Mouse (Mus musculus) small intestine, adult 2 months (tissue): ENCODE results near the gene Trafd1. TPM values are rescaled to one million over a fixed set of nuclear protein-coding genes. Genes with fewer than 3 reads are reported as not detected.

Source experiments
- H3K27ac ChIP-seq: fragments of 200-500 bp; 2 replicates; pipeline ENCODE4 v1.5.1; 2012; ENCODE audit warnings: low read depth, low read length, control low read depth, inconsistent platforms; ENCODE audit not compliant: insufficient read depth
- H3K27me3 ChIP-seq: fragments of 200-500 bp; 2 replicates; pipeline ENCODE4 v1.6.1; 2012; ENCODE audit warnings: mild to moderate bottlenecking, moderate library complexity, low read length, inconsistent platforms; ENCODE audit not compliant: control insufficient read depth, insufficient read depth
- H3K36me3 ChIP-seq: fragments of 200-500 bp; 2 replicates; pipeline ENCODE4 v1.6.1; 2012; ENCODE audit warnings: mild to moderate bottlenecking, low read length, control low read depth, inconsistent platforms; ENCODE audit not compliant: control insufficient read depth, insufficient read depth
- H3K4me1 ChIP-seq: fragments of 200-500 bp; 2 replicates; pipeline ENCODE4 v1.6.1; 2012; ENCODE audit warnings: low read length, inconsistent platforms, mixed read lengths; ENCODE audit not compliant: control insufficient read depth, insufficient read depth, insufficient read length
- H3K4me3 ChIP-seq: fragments of 200-500 bp; 2 replicates; pipeline ENCODE4 v1.5.1; 2012; ENCODE audit warnings: low read depth, mild to moderate bottlenecking, control low read depth, inconsistent platforms, low read length, moderate library complexity
- CTCF ChIP-seq: fragments of 200-500 bp; IDR thresholded peaks from 2 replicates; pipeline ENCODE4 v1.5.1; 2012; ENCODE audit warnings: low read depth, mild to moderate bottlenecking, control low read depth, inconsistent platforms, low read length, moderate library complexity, mixed read lengths; ENCODE audit not compliant: insufficient replicate concordance, insufficient read length; ENCODE audit errors: extremely low read depth
- POLR2A ChIP-seq: fragments of 200-500 bp; IDR thresholded peaks from 2 replicates; pipeline ENCODE4 v1.6.1; 2012; ENCODE audit warnings: low read depth, mild to moderate bottlenecking, control low read depth, inconsistent platforms, low read length, moderate library complexity
- WGBS: fragments of 180-500 bp; shearing (Covaris S2); methylation state at CpG from one replicate; pipeline ENCODE4 v1.1.7; 2018; 5-methylcytosine and 5-hydroxymethylcytosine counted together
- polyA plus RNA-seq: library from polyadenylated mRNA; depleted of rRNA; stranded (reverse); fragments of >200 nt; gene quantifications from 2 replicates; pipeline ENCODE4 v1.2.3, GENCODE M21; 2012

Trafd1 gene
- polyA plus RNA-seq, 1 experiment = 108 TPM

- WGBS = 82% methylated on average over 5 of the region's 5 CpGs
- TF ChIP-seq POLR2A (no peak), CTCF (no peak)
- Histone ChIP-seq H3K4me1 (peaks cover 13% of the 10 kb centered on the region; the same call in 1 of the 2 replicates), H3K27ac (no peak overlapping the region), H3K27me3 (no peaks in the 10 kb centered on the region), H3K4me3 (no peak overlapping the region), H3K36me3 (no peaks in the 10 kb centered on the region)
Observed at GRCm38 (mm10) chr5:121395621-121396020, 10.2 kb upstream of the Trafd1 start.

GRCm38 (mm10) chr5:121393402-121393801, 8.0 kb upstream of the Trafd1 start:
- no peak overlapping the region for H3K27ac ChIP-seq
- WGBS = 53% methylated on average over 3 of the region's 3 CpGs
- H3K4me1 ChIP-seq = no peaks in the 10 kb centered on the region
- no peak for TF ChIP-seq POLR2A
- TF ChIP-seq CTCF = no peak
- H3K4me3 ChIP-seq = no peak overlapping the region
- H3K27me3 ChIP-seq = no peaks in the 10 kb centered on the region
- H3K36me3 ChIP-seq = no peaks in the 10 kb centered on the region

- no peak for TF ChIP-seq CTCF
- TF ChIP-seq POLR2A = no peak
- 52% methylated on average over 16 of the region's 16 CpGs for WGBS
Observed at GRCm38 (mm10) chr5:121392667-121393380, 7.4 kb upstream of the Trafd1 start.

GRCm38 (mm10) chr5:121389691-121390090, 4.3 kb upstream of the Trafd1 start:
- peak overlapping the region; percentile 18; the same call in 1 of the 2 replicates for H3K27ac ChIP-seq
- H3K27me3 ChIP-seq = no peaks in the 10 kb centered on the region
- no peak overlapping the region for H3K4me3 ChIP-seq
- no peaks in the 10 kb centered on the region for H3K36me3 ChIP-seq
- no peaks in the 10 kb centered on the region for H3K4me1 ChIP-seq
- TF ChIP-seq POLR2A (no peak), CTCF (no peak)

More at GRCm38 (mm10) chr5:121392667-121393380, 7.4 kb upstream of the Trafd1 start:
- Histone ChIP-seq H3K4me3 (no peak overlapping the region), H3K4me1 (no peaks in the 10 kb centered on the region), H3K36me3 (no peaks in the 10 kb centered on the region), H3K27ac (no peak overlapping the region), H3K27me3 (no peaks in the 10 kb centered on the region)

GRCm38 (mm10) chr5:121389106-121389505, 3.7 kb upstream of the Trafd1 start:
- H3K27me3 ChIP-seq = no peaks in the 10 kb centered on the region
- no peak for TF ChIP-seq CTCF
- TF ChIP-seq POLR2A = no peak
- H3K36me3 ChIP-seq = no peaks in the 10 kb centered on the region
- 71% methylated on average over 7 of the region's 7 CpGs for WGBS
- H3K27ac ChIP-seq = peak overlapping the region; percentile 18; the same call in 1 of the 2 replicates
- H3K4me1 ChIP-seq = no peaks in the 10 kb centered on the region
- H3K4me3 ChIP-seq = no peak overlapping the region

GRCm38 (mm10) chr5:121387126-121387525, 1.7 kb upstream of the Trafd1 start:
- H3K36me3 ChIP-seq = peaks cover 10% of the 10 kb centered on the region
- peaks cover 6% of the 10 kb centered on the region; the same call in 1 of the 2 replicates for H3K4me1 ChIP-seq
- H3K4me3 ChIP-seq = no peak overlapping the region
- H3K27ac ChIP-seq = peak overlapping the region; percentile 11
- no peaks in the 10 kb centered on the region for H3K27me3 ChIP-seq
- TF ChIP-seq POLR2A (no peak), CTCF (no peak)
- WGBS = 81% methylated on average over 4 of the region's 4 CpGs

- Histone ChIP-seq H3K4me1 (peaks cover 6% of the 10 kb centered on the region; the same call in 1 of the 2 replicates), H3K36me3 (peaks cover 15% of the 10 kb centered on the region), H3K27me3 (no peaks in the 10 kb centered on the region), H3K27ac (peak overlapping the region; percentile 11), H3K4me3 (peak overlapping the region; percentile 71; the same call in 1 of the 2 replicates)
- 37% methylated on average over 22 of the region's 22 CpGs for WGBS
- TF ChIP-seq POLR2A = no peak
- TF ChIP-seq CTCF = no peak
Observed at GRCm38 (mm10) chr5:121386120-121386909, 883 bp upstream of the Trafd1 start.
